Mouse (Mus musculus) hindbrain, embryonic 14.5 days (tissue): ENCODE results near the gene Nt5c1a. TPM values are rescaled to one million over a fixed set of nuclear protein-coding genes. Genes with fewer than 3 reads are reported as not detected.

Experiments
- ATAC-seq: fragments of 200-750 bp; cut with Nextera tagmentation; 2 replicates; pipeline ENCODE4 v1.8.0; 2017; ENCODE audit warnings: moderate number of reproducible peaks, mild to moderate bottlenecking, moderate TSS enrichment, moderate library complexity; ENCODE audit not compliant: low FRiP score
- DNase-seq: peaks from one replicate; pipeline ENCODE4 v3.0.0-alpha.2; 2015; ENCODE audit warnings: low spot score
- H3K27ac ChIP-seq: fragments of 300-500 bp; sonication (generic); 2 replicates; pipeline ENCODE4 v1.5.1; 2014; ENCODE audit warnings: mild to moderate bottlenecking, moderate library complexity
- H3K27me3 ChIP-seq: fragments of 300-500 bp; sonication (generic); 2 replicates; pipeline ENCODE4 v1.6.1; 2014; ENCODE audit warnings: mild to moderate bottlenecking, low read length, mixed read lengths; ENCODE audit not compliant: control insufficient read depth, insufficient read depth
- H3K36me3 ChIP-seq: fragments of 300-500 bp; sonication (generic); replicated peaks from 2 replicates; pipeline ENCODE4 v1.6.1; 2014; ENCODE audit not compliant: control insufficient read depth, insufficient read depth
- H3K4me1 ChIP-seq: fragments of 300-500 bp; sonication (generic); replicated peaks from 2 replicates; pipeline ENCODE4 v1.6.1; 2014; ENCODE audit warnings: antibody characterized with exemption, low read length, mixed read lengths; ENCODE audit not compliant: control insufficient read depth, insufficient read depth
- H3K4me2 ChIP-seq: fragments of 300-500 bp; sonication (generic); replicated peaks from 2 replicates; pipeline ENCODE4 v1.6.1; 2014; ENCODE audit warnings: mild to moderate bottlenecking, moderate library complexity
- H3K4me3 ChIP-seq: fragments of 300-500 bp; sonication (generic); replicated peaks from 2 replicates; pipeline ENCODE4 v1.5.1; 2014; ENCODE audit warnings: mild to moderate bottlenecking, low read length
- H3K9ac ChIP-seq: fragments of 300-500 bp; sonication (generic); 2 replicates; pipeline ENCODE4 v1.6.1; 2014
- H3K9me3 ChIP-seq: fragments of 300-500 bp; sonication (generic); 2 replicates; pipeline ENCODE4 v1.6.1; 2016; ENCODE audit warnings: low read length; ENCODE audit not compliant: control insufficient read depth
- WGBS: fragments of 180-500 bp; shearing (Covaris S2); extraction: QIAGEN DNeasy Blood & Tissue Kit; methylation state at CpG from one replicate; pipeline ENCODE4 v1.1.7; 2014; 5-methylcytosine and 5-hydroxymethylcytosine counted together
- polyA plus RNA-seq: library from polyadenylated mRNA; unstranded; fragments of >200 nt; fragmentation: Nextera tagmentation; extraction: Ambion mirVana; gene quantifications from 2 replicates; pipeline ENCODE4 v1.2.1, GENCODE M21; 2014

The Nt5c1a gene
- polyA plus RNA-seq, 1 experiment from 2014 or later, result not detected

GRCm38 (mm10) chr4:123202094-123202420 is 753 bp downstream of the Nt5c1a start:
- Histone ChIP-seq H3K27me3 (peaks cover 36% of the 10 kb centered on the region), H3K4me3 (no peak overlapping the region), H3K9me3 (no peaks in the 10 kb centered on the region), H3K4me1 (peaks cover 4% of the 10 kb centered on the region; the same call in 1 of the 2 replicates), H3K27ac (no peak overlapping the region), H3K36me3 (no peaks in the 10 kb centered on the region), H3K4me2 (peak overlapping the region; percentile 79), H3K9ac (no peak overlapping the region)
- no peak for ATAC-seq
- WGBS, result 13% methylated on average over 8 of the region's 8 CpGs
- DNase-seq, result no peak

GRCm38 (mm10) chr4:123207337-123207736 is 6.0 kb downstream of the Nt5c1a start:
- Histone ChIP-seq H3K36me3 (no peaks in the 10 kb centered on the region), H3K27ac (no peak overlapping the region), H3K27me3 (peaks cover 18% of the 10 kb centered on the region), H3K9me3 (no peaks in the 10 kb centered on the region), H3K4me3 (no peak overlapping the region), H3K4me2 (no peak overlapping the region), H3K9ac (no peak overlapping the region), H3K4me1 (no peaks in the 10 kb centered on the region)
- 80% methylated on average over 5 of the region's 5 CpGs for WGBS
- DNase-seq (no peak), ATAC-seq (no peak)

GRCm38 (mm10) chr4:123210996-123211395 is 9.7 kb downstream of the Nt5c1a start:
- 58% methylated on average over 8 of the region's 8 CpGs for WGBS
- Histone ChIP-seq H3K36me3 (no peaks in the 10 kb centered on the region), H3K9me3 (no peaks in the 10 kb centered on the region), H3K4me1 (0 out of 2 replicates have a peak, but pooled peaks cover 5% of the 10 kb centered on the region), H3K27me3 (0 out of 2 replicates have a peak, but pooled peaks cover 4% of the 10 kb centered on the region), H3K27ac (no peak overlapping the region), H3K4me3 (no peak overlapping the region), H3K9ac (no peak overlapping the region), H3K4me2 (no peak overlapping the region)
- ATAC-seq (no peak), DNase-seq (no peak)

GRCm38 (mm10) chr4:123211453-123211852 is 10.1 kb downstream of the Nt5c1a start:
- Histone ChIP-seq H3K9ac (no peak overlapping the region), H3K9me3 (no peaks in the 10 kb centered on the region), H3K36me3 (no peaks in the 10 kb centered on the region), H3K4me2 (no peak overlapping the region), H3K27me3 (0 out of 2 replicates have a peak, but pooled peaks cover 4% of the 10 kb centered on the region), H3K4me3 (no peak overlapping the region), H3K4me1 (0 out of 2 replicates have a peak, but pooled peaks cover 5% of the 10 kb centered on the region), H3K27ac (no peak overlapping the region)
- WGBS, result 53% methylated on average over 5 of the region's 5 CpGs
- DNase-seq (no peak), ATAC-seq (no peak)

GRCm38 (mm10) chr4:123212330-123212729 is 11.0 kb downstream of the Nt5c1a start:
- Histone ChIP-seq H3K4me1 (0 out of 2 replicates have a peak, but pooled peaks cover 5% of the 10 kb centered on the region), H3K27me3 (0 out of 2 replicates have a peak, but pooled peaks cover 4% of the 10 kb centered on the region), H3K9me3 (no peaks in the 10 kb centered on the region), H3K36me3 (no peaks in the 10 kb centered on the region), H3K27ac (no peak overlapping the region), H3K4me2 (no peak overlapping the region), H3K4me3 (no peak overlapping the region), H3K9ac (no peak overlapping the region)
- DNase-seq, result no peak
- WGBS, result 40% methylated on average over 2 of the region's 2 CpGs
- no peak for ATAC-seq

GRCm38 (mm10) chr4:123213975-123214374 is 12.7 kb downstream of the Nt5c1a start:
- H3K9me3 ChIP-seq, result no peaks in the 10 kb centered on the region
- H3K4me3 ChIP-seq, result no peak overlapping the region
- no peaks in the 10 kb centered on the region for H3K36me3 ChIP-seq
- no peak overlapping the region for H3K9ac ChIP-seq
- ATAC-seq, result no peak
- no peak overlapping the region for H3K27ac ChIP-seq
- DNase-seq, result no peak
- H3K4me2 ChIP-seq, result no peak overlapping the region
- H3K4me1 ChIP-seq, result 0 out of 2 replicates have a peak, but pooled peaks cover 5% of the 10 kb centered on the region
- 95% methylated on average over 9 of the region's 9 CpGs for WGBS
- H3K27me3 ChIP-seq, result no peaks in the 10 kb centered on the region

GRCm38 (mm10) chr4:123215367-123215766 is 14.1 kb downstream of the Nt5c1a start:
- 33% methylated on average over 1 of the region's 1 CpGs for WGBS
- DNase-seq (no peak), ATAC-seq (no peak)
- Histone ChIP-seq H3K9me3 (no peaks in the 10 kb centered on the region), H3K4me2 (no peak overlapping the region), H3K4me3 (no peak overlapping the region), H3K27me3 (no peaks in the 10 kb centered on the region), H3K4me1 (0 out of 2 replicates have a peak, but pooled peaks cover 5% of the 10 kb centered on the region), H3K36me3 (no peaks in the 10 kb centered on the region), H3K9ac (no peak overlapping the region), H3K27ac (no peak overlapping the region)

GRCm38 (mm10) chr4:123216782-123217181 is 15.5 kb downstream of the Nt5c1a start:
- Histone ChIP-seq H3K27me3 (no peaks in the 10 kb centered on the region), H3K9me3 (no peaks in the 10 kb centered on the region), H3K4me3 (no peak overlapping the region), H3K4me2 (no peak overlapping the region), H3K27ac (no peak overlapping the region), H3K36me3 (no peaks in the 10 kb centered on the region), H3K9ac (no peak overlapping the region), H3K4me1 (0 out of 2 replicates have a peak, but pooled peaks cover 5% of the 10 kb centered on the region)
- WGBS, result 8% methylated on average over 1 of the region's 1 CpGs
- ATAC-seq, result no peak
- DNase-seq, result peak; percentile 63

- Histone ChIP-seq H3K27me3 (no peaks in the 10 kb centered on the region), H3K27ac (no peak overlapping the region), H3K9me3 (no peaks in the 10 kb centered on the region), H3K4me2 (no peak overlapping the region), H3K36me3 (no peaks in the 10 kb centered on the region), H3K4me3 (no peak overlapping the region), H3K9ac (no peak overlapping the region), H3K4me1 (0 out of 2 replicates have a peak, but pooled peaks cover 5% of the 10 kb centered on the region)
- WGBS, result 72% methylated on average over 15 of the region's 15 CpGs
- DNase-seq (peak; percentile 86), ATAC-seq (peak; percentile 85; the same call in 1 of the 2 replicates)
Observed at GRCm38 (mm10) chr4:123219720-123220357, 18.5 kb downstream of the Nt5c1a start.
